Mouse (Mus musculus) intestine, embryonic 16.5 days (tissue): ENCODE measurements around the gene Bmp7. TPM values are rescaled to one million over a fixed set of nuclear protein-coding genes. Genes with fewer than 3 reads are reported as not detected.

ENCODE experiments used
- ATAC-seq: fragments of 200-750 bp; cut with Nextera tagmentation; 2 replicates; pipeline ENCODE4 v1.8.0; 2017; ENCODE audit warnings: moderate TSS enrichment, moderate library complexity
- H3K27ac ChIP-seq: fragments of 300-500 bp; sonication (generic); 2 replicates; pipeline ENCODE4 v1.5.1; 2014; ENCODE audit warnings: mild to moderate bottlenecking, low read length
- H3K27me3 ChIP-seq: fragments of 300-500 bp; sonication (generic); replicated peaks from 2 replicates; pipeline ENCODE4 v1.6.1; 2014; ENCODE audit warnings: low read length, control low read depth, mixed read lengths; ENCODE audit not compliant: control insufficient read depth, insufficient read depth
- H3K36me3 ChIP-seq: fragments of 300-500 bp; sonication (generic); 2 replicates; pipeline ENCODE4 v1.6.1; 2014; ENCODE audit warnings: low read length, control low read depth; ENCODE audit not compliant: control insufficient read depth, insufficient read depth
- H3K4me1 ChIP-seq: fragments of 300-500 bp; sonication (generic); 2 replicates; pipeline ENCODE4 v1.6.1; 2014; ENCODE audit warnings: low read length, control low read depth, mixed read lengths; ENCODE audit not compliant: control insufficient read depth, insufficient read depth
- H3K4me2 ChIP-seq: fragments of 300-500 bp; sonication (generic); 2 replicates; pipeline ENCODE4 v1.6.1; 2014; ENCODE audit warnings: low read depth, low read length, control low read depth
- H3K4me3 ChIP-seq: fragments of 300-500 bp; sonication (generic); 2 replicates; pipeline ENCODE4 v1.5.1; 2014; ENCODE audit warnings: mild to moderate bottlenecking, low read length
- H3K9ac ChIP-seq: fragments of 300-500 bp; sonication (generic); 2 replicates; pipeline ENCODE4 v1.6.1; 2014; ENCODE audit warnings: low read depth, low read length
- H3K9me3 ChIP-seq: fragments of 300-500 bp; sonication (generic); 2 replicates; pipeline ENCODE4 v1.6.1; 2016; ENCODE audit warnings: low read length, control low read depth; ENCODE audit not compliant: control insufficient read depth
- WGBS: fragments of 180-500 bp; shearing (Covaris S2); extraction: QIAGEN DNeasy Blood & Tissue Kit; methylation state at CpG from one replicate; pipeline ENCODE4 v1.1.7; 2014; 5-methylcytosine and 5-hydroxymethylcytosine counted together
- polyA plus RNA-seq: library from polyadenylated mRNA; unstranded; fragments of >200 nt; fragmentation: Nextera tagmentation; extraction: Ambion mirVana; gene quantifications from 2 replicates; pipeline ENCODE4 v1.2.1, GENCODE M21; 2015

Bmp7 gene
- polyA plus RNA-seq, 1 experiment from 2014 or later = 19.6 TPM

DNA sequence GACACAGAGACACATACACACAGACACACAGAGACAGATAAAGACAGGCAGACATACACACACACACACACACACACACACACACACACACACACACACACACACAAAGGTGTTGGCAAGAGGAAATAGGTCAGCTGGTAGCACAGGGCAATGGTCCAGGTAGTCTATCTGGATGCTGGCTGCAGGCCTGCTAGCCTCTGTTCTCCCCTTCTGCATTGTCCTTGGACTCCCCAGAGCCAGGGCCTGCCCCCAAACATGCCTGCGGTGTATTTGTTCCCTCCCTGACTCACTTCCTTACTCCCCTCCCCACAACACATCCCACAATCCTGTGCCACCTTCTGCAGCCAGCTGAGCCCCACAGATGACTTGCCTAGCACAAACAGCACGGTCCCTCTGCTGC lies 86.0 kb downstream of the Bmp7 start:
- H3K4me1 ChIP-seq = peaks cover 4% of the 10 kb centered on the region; the same call in 1 of the 2 replicates
- 74% methylated on average over 2 of the region's 2 CpGs for WGBS
- H3K4me2 ChIP-seq = no peak overlapping the region
- H3K27ac ChIP-seq = no peak overlapping the region
- no peaks in the 10 kb centered on the region for H3K27me3 ChIP-seq
- no peak overlapping the region for H3K9ac ChIP-seq
- no peaks in the 10 kb centered on the region for H3K36me3 ChIP-seq
- H3K9me3 ChIP-seq = no peaks in the 10 kb centered on the region
- H3K4me3 ChIP-seq = no peak overlapping the region
- no peak for ATAC-seq

DNA sequence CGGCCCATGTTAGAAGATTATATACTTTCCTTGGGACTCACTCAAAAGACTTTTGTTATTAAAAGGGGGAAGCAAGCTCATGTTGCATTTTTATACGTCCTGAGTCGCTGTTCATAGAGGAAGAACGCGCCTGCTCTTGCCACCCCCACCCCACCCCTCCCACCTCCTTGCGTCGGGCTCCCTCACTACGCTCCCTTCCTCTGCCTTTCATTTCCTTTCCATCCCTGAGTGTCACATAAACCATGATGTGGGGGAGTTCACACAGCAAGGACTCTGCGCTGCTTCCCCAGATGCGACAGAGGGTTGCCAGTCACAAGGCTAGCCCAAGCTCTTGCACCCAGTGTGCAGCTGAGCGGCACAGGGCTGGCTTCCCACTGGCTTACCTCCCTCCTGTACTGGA lies 88.3 kb downstream of the Bmp7 start:
- Histone ChIP-seq H3K36me3 (no peaks in the 10 kb centered on the region), H3K9me3 (no peaks in the 10 kb centered on the region), H3K27ac (no peak overlapping the region), H3K4me3 (no peak overlapping the region), H3K27me3 (no peaks in the 10 kb centered on the region), H3K4me2 (no peak overlapping the region), H3K4me1 (peaks cover 9% of the 10 kb centered on the region), H3K9ac (0 out of 2 replicates have a peak overlapping the region, but pooled peaks have one; percentile 10)
- 57% methylated on average over 11 of the region's 11 CpGs for WGBS
- no peak for ATAC-seq

- Histone ChIP-seq H3K9me3 (no peaks in the 10 kb centered on the region), H3K4me2 (no peak overlapping the region)
Observed at GRCm38 (mm10) chr2:172848193-172848592, 91.9 kb downstream of the Bmp7 start.

DNA sequence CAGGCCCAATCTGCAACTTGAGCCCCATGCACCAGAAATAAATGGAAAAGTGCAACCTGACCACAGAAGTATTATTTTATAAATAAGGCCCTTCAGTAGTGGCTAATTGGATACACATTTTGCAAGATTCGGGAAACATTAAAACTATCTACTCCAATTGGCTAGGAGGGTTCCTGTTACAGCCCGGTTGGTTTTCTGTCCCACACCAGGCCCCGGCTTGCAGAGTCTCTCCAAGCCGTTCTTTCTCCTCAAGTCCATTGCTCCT lies 93.9 kb downstream of the Bmp7 start:
- Histone ChIP-seq H3K27me3 (no peaks in the 10 kb centered on the region), H3K4me1 (peaks cover 19% of the 10 kb centered on the region), H3K27ac (no peak overlapping the region), H3K9me3 (no peaks in the 10 kb centered on the region), H3K9ac (peak overlapping the region; percentile 2; the same call in 1 of the 2 replicates), H3K4me3 (no peak overlapping the region), H3K36me3 (no peaks in the 10 kb centered on the region), H3K4me2 (no peak overlapping the region)
- WGBS = 58% methylated on average over 4 of the region's 4 CpGs
- no peak for ATAC-seq

More at GRCm38 (mm10) chr2:172848193-172848592, 91.9 kb downstream of the Bmp7 start:
- no peak for ATAC-seq
- H3K4me3 ChIP-seq = no peak overlapping the region
- no peaks in the 10 kb centered on the region for H3K27me3 ChIP-seq
- H3K4me1 ChIP-seq = peaks cover 19% of the 10 kb centered on the region
- no peaks in the 10 kb centered on the region for H3K36me3 ChIP-seq
- no peak overlapping the region for H3K9ac ChIP-seq
- H3K27ac ChIP-seq = no peak overlapping the region
- WGBS = 66% methylated on average over 6 of the region's 6 CpGs

- no peak for ATAC-seq
- no peak overlapping the region; the same call in 1 of the 2 replicates for H3K27ac ChIP-seq
- no peak overlapping the region for H3K4me3 ChIP-seq
- H3K4me1 ChIP-seq = peaks cover 19% of the 10 kb centered on the region
- H3K9ac ChIP-seq = peak overlapping the region; percentile 49
- no peaks in the 10 kb centered on the region for H3K36me3 ChIP-seq
- H3K9me3 ChIP-seq = no peaks in the 10 kb centered on the region
- no peak overlapping the region for H3K4me2 ChIP-seq
- 54% methylated on average over 31 of the region's 31 CpGs for WGBS
- no peaks in the 10 kb centered on the region for H3K27me3 ChIP-seq
Observed at GRCm38 (mm10) chr2:172845536-172846310, 94.4 kb downstream of the Bmp7 start.

GRCm38 (mm10) chr2:172843903-172844302 lies 96.2 kb downstream of the Bmp7 start:
- WGBS = 75% methylated on average over 9 of the region's 9 CpGs
- H3K4me3 ChIP-seq = no peak overlapping the region
- H3K4me1 ChIP-seq = peaks cover 23% of the 10 kb centered on the region

DNA sequence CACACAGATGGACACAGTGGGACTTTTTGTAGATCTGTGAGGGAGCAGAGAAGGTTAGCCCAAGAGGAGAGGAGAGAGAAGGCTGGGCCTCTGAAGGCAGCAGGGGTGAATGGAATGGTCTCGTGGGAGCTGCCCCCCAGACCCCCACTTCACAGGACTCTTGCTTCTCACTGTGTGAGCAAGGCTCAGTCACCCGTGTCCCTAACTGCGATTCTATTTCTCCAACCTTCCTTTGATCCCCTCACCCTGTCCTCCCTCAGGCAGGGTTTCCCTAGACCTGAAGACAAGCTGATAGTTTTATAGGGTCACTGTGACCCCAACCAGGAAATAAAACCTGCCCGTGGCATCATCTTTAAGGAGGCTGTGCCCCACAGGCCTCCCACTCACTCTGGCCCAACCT lies 97.8 kb downstream of the Bmp7 start:
- H3K36me3 ChIP-seq = no peaks in the 10 kb centered on the region
- ATAC-seq = no peak
- no peak overlapping the region for H3K4me2 ChIP-seq
- H3K27ac ChIP-seq = peak overlapping the region; percentile 14; the same call in 1 of the 2 replicates
- H3K4me1 ChIP-seq = peaks cover 19% of the 10 kb centered on the region
- no peaks in the 10 kb centered on the region for H3K27me3 ChIP-seq
- H3K9me3 ChIP-seq = no peaks in the 10 kb centered on the region
- H3K9ac ChIP-seq = no peak overlapping the region
- H3K4me3 ChIP-seq = no peak overlapping the region
- WGBS = 71% methylated on average over 4 of the region's 4 CpGs

More at GRCm38 (mm10) chr2:172843903-172844302, 96.2 kb downstream of the Bmp7 start:
- no peak overlapping the region for H3K4me2 ChIP-seq
- no peak overlapping the region for H3K9ac ChIP-seq
- no peak for ATAC-seq
- H3K9me3 ChIP-seq = no peaks in the 10 kb centered on the region
- H3K27me3 ChIP-seq = no peaks in the 10 kb centered on the region
- no peaks in the 10 kb centered on the region for H3K36me3 ChIP-seq
- no peak overlapping the region for H3K27ac ChIP-seq

- no peak overlapping the region for H3K4me2 ChIP-seq
- 40% methylated on average over 11 of the region's 11 CpGs for WGBS
- ATAC-seq = peak; percentile 68
Observed at GRCm38 (mm10) chr2:172840905-172841750, 99.0 kb downstream of the Bmp7 start.

DNA sequence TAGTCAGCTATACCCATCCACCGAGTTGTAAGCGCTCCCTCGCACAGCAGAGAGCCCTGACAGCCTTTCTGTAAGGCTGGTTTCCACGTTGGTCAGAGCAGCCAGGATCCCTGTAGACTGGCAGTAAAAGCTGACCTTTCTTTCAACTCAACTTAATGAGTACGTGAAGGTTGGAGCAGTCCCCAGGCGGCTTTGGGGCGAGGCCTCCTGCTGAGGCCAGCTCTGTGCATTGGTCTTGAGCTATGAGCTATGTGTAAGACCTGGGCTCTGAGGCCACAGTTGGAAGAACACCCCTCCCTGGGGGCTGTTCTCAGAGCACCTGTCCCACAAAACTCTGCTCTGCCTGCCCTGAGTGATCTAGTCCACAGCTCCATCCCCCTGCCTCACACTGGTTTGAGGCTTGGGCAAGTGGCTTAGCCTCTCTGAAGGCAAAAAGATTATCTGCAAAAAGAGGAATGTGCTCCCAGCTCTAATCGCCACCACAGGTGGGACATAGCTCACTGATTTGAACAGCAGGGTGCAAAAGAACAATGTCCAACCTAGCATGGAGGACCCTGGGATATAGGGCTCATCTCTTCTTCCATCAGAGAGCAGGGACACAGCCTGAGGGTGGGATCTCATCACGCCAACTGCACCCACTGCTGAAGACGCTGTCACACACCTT lies 100.7 kb downstream of the Bmp7 start:
- peak; percentile 69 for ATAC-seq
- Histone ChIP-seq H3K4me3 (no peak overlapping the region), H3K4me1 (peaks cover 11% of the 10 kb centered on the region), H3K27me3 (no peaks in the 10 kb centered on the region), H3K36me3 (no peaks in the 10 kb centered on the region), H3K9me3 (no peaks in the 10 kb centered on the region), H3K27ac (peak overlapping the region; percentile 2), H3K4me2 (no peak overlapping the region), H3K9ac (no peak overlapping the region)
- 44% methylated on average over 10 of the region's 10 CpGs for WGBS

More at GRCm38 (mm10) chr2:172840905-172841750, 99.0 kb downstream of the Bmp7 start:
- Histone ChIP-seq H3K4me3 (no peak overlapping the region), H3K9ac (no peak overlapping the region; the same call in 1 of the 2 replicates), H3K9me3 (no peaks in the 10 kb centered on the region), H3K27me3 (no peaks in the 10 kb centered on the region), H3K27ac (peak overlapping the region; percentile 69; the same call in 1 of the 2 replicates), H3K36me3 (no peaks in the 10 kb centered on the region), H3K4me1 (peaks cover 19% of the 10 kb centered on the region)
